Mouse (Mus musculus) layer of hippocampus, postnatal 25 days (tissue): ENCODE measurements around the gene Pms2. TPM values are rescaled to one million over a fixed set of nuclear protein-coding genes. Genes with fewer than 3 reads are reported as not detected.

ENCODE experiments used
- DNase-seq, 2 experiments: peaks; one replicate each; pipeline ENCODE4 v3.0.0; 2022; ENCODE audit warnings: mixed read lengths in 2 of 2, low spot score in 1 of 2; ENCODE audit errors: extremely low spot score in 1 of 2
- total RNA-seq, 2 experiments: library from RNA; stranded (reverse); gene quantifications; 2 replicates each; pipeline ENCODE4 v1.2.3; 2021

Pms2 gene
- 10 to 100 TPM; 11.4 to 16.3 TPM for total RNA-seq

GRCm38 (mm10) chr5:143909417-143910400 is at the start of gene Pms2, which contains the start of gene Aimp2:
TSS of gene Pms2 (plus strand) at chr5:143909964.
TSS of gene Aimp2 (minus strand) at chr5:143909847.
- DNase-seq: peak; percentile 83 to 87

GRCm38 (mm10) chr5:143871547-143872169 is 38.1 kb upstream of the Pms2 start:
- DNase-seq: no peak

- no peak for DNase-seq
Observed at GRCm38 (mm10) chr5:143874571-143874970, 35.2 kb upstream of the Pms2 start.

- DNase-seq: no peak
Observed at GRCm38 (mm10) chr5:143885274-143885673, 24.5 kb upstream of the Pms2 start.

GRCm38 (mm10) chr5:143890741-143891140 is 19.0 kb upstream of the Pms2 start:
- no peak for DNase-seq

- no peak for DNase-seq
Observed at GRCm38 (mm10) chr5:143892255-143892886, 17.4 kb upstream of the Pms2 start.

GRCm38 (mm10) chr5:143893396-143893795 is 16.4 kb upstream of the Pms2 start:
- no peak for DNase-seq

- DNase-seq: no peak
Observed at GRCm38 (mm10) chr5:143897635-143898330, 12.0 kb upstream of the Pms2 start, which contains the start of gene Ankrd61. TSS of gene Ankrd61 (minus strand) at chr5:143897685.

GRCm38 (mm10) chr5:143902111-143902510 is 7.7 kb upstream of the Pms2 start:
- peak in 1 of 2 experiments; percentile 19 for DNase-seq

GRCm38 (mm10) chr5:143903813-143904212 is 6.0 kb upstream of the Pms2 start:
- DNase-seq: no peak

GRCm38 (mm10) chr5:143906429-143906828 is 3.3 kb upstream of the Pms2 start:
- DNase-seq: no peak

GRCm38 (mm10) chr5:143908926-143909325 is 838 bp upstream of the Pms2 start:
- DNase-seq: no peak

GRCm38 (mm10) chr5:143916221-143916620 is 6.5 kb downstream of the Pms2 start:
- no peak for DNase-seq

- peak in 1 of 2 experiments; percentile 36 for DNase-seq
Observed at GRCm38 (mm10) chr5:143917418-143917817, 7.7 kb downstream of the Pms2 start.

- no peak for DNase-seq
Observed at GRCm38 (mm10) chr5:143918120-143918519, 8.4 kb downstream of the Pms2 start.

- no peak for DNase-seq
Observed at GRCm38 (mm10) chr5:143924781-143925452, 15.2 kb downstream of the Pms2 start.

GRCm38 (mm10) chr5:143927875-143928274 is 18.1 kb downstream of the Pms2 start, which contains the start of gene Gm42421:
TSS of gene Gm42421 (plus strand) at chr5:143928175.
- no peak for DNase-seq

- DNase-seq: no peak
Observed at GRCm38 (mm10) chr5:143929291-143929690, 19.5 kb downstream of the Pms2 start.

GRCm38 (mm10) chr5:143930656-143931055 is 20.9 kb downstream of the Pms2 start:
- no peak for DNase-seq
